Mouse (Mus musculus): ENCODE results near the gene Pym1. TPM values are rescaled to one million over a fixed set of nuclear protein-coding genes. Genes with fewer than 3 reads are reported as not detected.
"Not testable (repeated sequence)": the region's sequence is repeated elsewhere in the genome, so short reads cannot be mapped to it uniquely, and the experiment has no call there.

Pym1 gene
- polyA plus RNA-seq, 1 experiment from 2014 or later, result 41.3 TPM

DNA sequence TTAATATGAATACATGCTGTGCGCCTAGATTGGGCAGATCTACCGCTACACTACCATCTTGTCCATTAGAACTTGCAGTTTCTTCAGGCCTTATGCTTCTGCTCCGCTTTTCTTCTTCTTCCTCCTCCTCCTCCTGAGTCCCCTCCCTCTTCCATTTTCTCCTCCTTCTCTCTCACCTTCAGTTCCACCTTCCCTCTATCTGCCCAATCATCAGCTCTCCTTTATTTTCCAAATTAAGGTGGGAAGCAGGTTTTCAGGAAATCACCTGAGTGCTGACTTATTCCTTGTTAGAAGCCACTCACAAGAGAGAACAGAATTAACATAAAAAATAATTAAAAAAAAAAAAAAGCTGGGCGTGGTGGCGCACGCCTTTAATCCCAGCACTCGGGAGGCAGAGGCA is 36.4 kb upstream of the Pym1 start:
- ATAC-seq (ENCODE audit: low FRiP score, low TSS enrichment); H3K4me3 ChIP-seq (ENCODE audit: low read length): not testable (repeated sequence)
- 95% methylated on average over 7 of the region's 7 CpGs for WGBS

GRCm38 (mm10) chr10:128715559-128716537 is 31.8 kb upstream of the Pym1 start:
- Histone ChIP-seq H3K27me3 (ENCODE audit: control insufficient read depth, insufficient read depth, low read length) (no peaks in the 10 kb centered on the region), H3K36me3 (ENCODE audit: control insufficient read depth, insufficient read depth, low read length) (no peaks in the 10 kb centered on the region), H3K27ac (ENCODE audit: low read depth, low read length) (no peak overlapping the region), H3K9ac (ENCODE audit: low read depth, low read length) (no peak overlapping the region), H3K9me3 (ENCODE audit: control insufficient read depth, low read length) (no peaks in the 10 kb centered on the region), H3K4me1 (ENCODE audit: control insufficient read depth, insufficient read depth, low read length) (no peaks in the 10 kb centered on the region), H3K4me2 (replicated peaks; ENCODE audit: low read depth, low read length) (no peak overlapping the region), H3K4me3 (ENCODE audit: low read length) (no peak overlapping the region)
- no peak for ATAC-seq (ENCODE audit: low FRiP score, low TSS enrichment)
- WGBS, result 87% methylated on average over 19 of the region's 19 CpGs

More for the DNA sequence above, 36.4 kb upstream of the Pym1 start:
- H3K4me1 ChIP-seq (ENCODE audit: control insufficient read depth, insufficient read depth, low read length); H3K36me3 ChIP-seq (ENCODE audit: control insufficient read depth, insufficient read depth, low read length); H3K27me3 ChIP-seq (ENCODE audit: control insufficient read depth, insufficient read depth, low read length); H3K9me3 ChIP-seq (ENCODE audit: control insufficient read depth, low read length); H3K27ac ChIP-seq (ENCODE audit: low read depth, low read length); H3K4me2 ChIP-seq (replicated peaks; ENCODE audit: low read depth, low read length); H3K9ac ChIP-seq (ENCODE audit: low read depth, low read length): not testable (repeated sequence)

GRCm38 (mm10) chr10:128725466-128725865 is 22.2 kb upstream of the Pym1 start:
- not testable (repeated sequence) for H3K9me3 ChIP-seq (ENCODE audit: control insufficient read depth, low read length); H3K36me3 ChIP-seq (ENCODE audit: control insufficient read depth, insufficient read depth, low read length); H3K4me3 ChIP-seq (ENCODE audit: low read length); H3K27me3 ChIP-seq (ENCODE audit: control insufficient read depth, insufficient read depth, low read length); ATAC-seq (ENCODE audit: low FRiP score, low TSS enrichment); H3K27ac ChIP-seq (ENCODE audit: low read depth, low read length); H3K4me1 ChIP-seq (ENCODE audit: control insufficient read depth, insufficient read depth, low read length); H3K4me2 ChIP-seq (replicated peaks; ENCODE audit: low read depth, low read length); H3K9ac ChIP-seq (ENCODE audit: low read depth, low read length)
- 67% methylated on average over 3 of the region's 4 CpGs for WGBS

- H3K9me3 ChIP-seq (ENCODE audit: control insufficient read depth, low read length), result no peaks in the 10 kb centered on the region
- no peak overlapping the region for H3K9ac ChIP-seq (ENCODE audit: low read depth, low read length)
- no peak overlapping the region for H3K4me2 ChIP-seq (replicated peaks; ENCODE audit: low read depth, low read length)
- H3K4me3 ChIP-seq (ENCODE audit: low read length), result no peak overlapping the region
- ATAC-seq (ENCODE audit: low FRiP score, low TSS enrichment), result no peak
- H3K4me1 ChIP-seq (ENCODE audit: control insufficient read depth, insufficient read depth, low read length), result no peaks in the 10 kb centered on the region
- no peaks in the 10 kb centered on the region for H3K36me3 ChIP-seq (ENCODE audit: control insufficient read depth, insufficient read depth, low read length)
- no peak overlapping the region for H3K27ac ChIP-seq (ENCODE audit: low read depth, low read length)
- H3K27me3 ChIP-seq (ENCODE audit: control insufficient read depth, insufficient read depth, low read length), result no peaks in the 10 kb centered on the region
- 89% methylated on average over 5 of the region's 5 CpGs for WGBS
Measured at GRCm38 (mm10) chr10:128728059-128728458, 19.6 kb upstream of the Pym1 start.

- no peaks in the 10 kb centered on the region for H3K9me3 ChIP-seq (ENCODE audit: control insufficient read depth, low read length)
- H3K9ac ChIP-seq (ENCODE audit: low read depth, low read length), result no peak overlapping the region
- H3K4me3 ChIP-seq (ENCODE audit: low read length), result no peak overlapping the region
- no peak overlapping the region for H3K27ac ChIP-seq (ENCODE audit: low read depth, low read length)
- H3K36me3 ChIP-seq (ENCODE audit: control insufficient read depth, insufficient read depth, low read length), result no peaks in the 10 kb centered on the region
- WGBS, result 16% methylated on average over 10 of the region's 10 CpGs
- ATAC-seq (ENCODE audit: low FRiP score, low TSS enrichment), result peak; percentile 82
- H3K27me3 ChIP-seq (ENCODE audit: control insufficient read depth, insufficient read depth, low read length), result no peaks in the 10 kb centered on the region
- H3K4me2 ChIP-seq (replicated peaks; ENCODE audit: low read depth, low read length), result no peak overlapping the region; the same call in 1 of the 2 replicates
- H3K4me1 ChIP-seq (ENCODE audit: control insufficient read depth, insufficient read depth, low read length), result no peaks in the 10 kb centered on the region
Measured at GRCm38 (mm10) chr10:128731002-128731433, 16.7 kb upstream of the Pym1 start.

GRCm38 (mm10) chr10:128731992-128732391 is 15.7 kb upstream of the Pym1 start:
- H3K4me1 ChIP-seq (ENCODE audit: control insufficient read depth, insufficient read depth, low read length), result no peaks in the 10 kb centered on the region
- H3K9me3 ChIP-seq (ENCODE audit: control insufficient read depth, low read length), result no peaks in the 10 kb centered on the region
- no peak overlapping the region for H3K9ac ChIP-seq (ENCODE audit: low read depth, low read length)
- no peaks in the 10 kb centered on the region for H3K36me3 ChIP-seq (ENCODE audit: control insufficient read depth, insufficient read depth, low read length)
- H3K4me2 ChIP-seq (replicated peaks; ENCODE audit: low read depth, low read length), result no peak overlapping the region
- no peak overlapping the region for H3K27ac ChIP-seq (ENCODE audit: low read depth, low read length)
- no peak overlapping the region for H3K4me3 ChIP-seq (ENCODE audit: low read length)
- no peak for ATAC-seq (ENCODE audit: low FRiP score, low TSS enrichment)
- no peaks in the 10 kb centered on the region for H3K27me3 ChIP-seq (ENCODE audit: control insufficient read depth, insufficient read depth, low read length)

DNA sequence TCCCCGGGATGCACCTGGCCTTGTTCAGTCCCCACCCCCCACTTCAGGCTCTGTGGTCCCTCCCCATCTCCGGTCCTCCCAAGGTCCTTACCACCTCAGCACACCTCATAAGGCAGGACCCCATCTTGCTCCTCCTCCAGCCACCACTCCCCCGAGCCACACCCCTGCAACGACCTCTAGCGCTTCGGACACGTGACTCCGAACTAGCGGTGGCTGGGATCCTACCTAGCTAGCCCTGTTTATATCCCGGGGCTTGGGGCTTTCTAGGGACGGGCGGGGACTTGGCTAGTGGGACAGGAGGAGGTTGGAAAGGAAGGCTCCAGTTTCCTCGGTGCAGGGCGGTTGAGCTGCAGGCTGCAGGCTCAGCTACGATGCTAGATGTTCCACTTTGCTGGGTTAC is 10.3 kb upstream of the Pym1 start:
- peaks cover 8% of the 10 kb centered on the region; the same call in 1 of the 2 replicates for H3K27me3 ChIP-seq (ENCODE audit: control insufficient read depth, insufficient read depth, low read length)
- 3% methylated on average over 15 of the region's 15 CpGs for WGBS
- no peaks in the 10 kb centered on the region for H3K9me3 ChIP-seq (ENCODE audit: control insufficient read depth, low read length)
- peak overlapping the region; percentile 39 for H3K4me2 ChIP-seq (replicated peaks; ENCODE audit: low read depth, low read length)
- no peak overlapping the region for H3K27ac ChIP-seq (ENCODE audit: low read depth, low read length)
- H3K4me3 ChIP-seq (ENCODE audit: low read length), result peak overlapping the region; percentile 20
- no peaks in the 10 kb centered on the region for H3K4me1 ChIP-seq (ENCODE audit: control insufficient read depth, insufficient read depth, low read length)
- no peak overlapping the region for H3K9ac ChIP-seq (ENCODE audit: low read depth, low read length)
- peak; percentile 71 for ATAC-seq (ENCODE audit: low FRiP score, low TSS enrichment)
- no peaks in the 10 kb centered on the region for H3K36me3 ChIP-seq (ENCODE audit: control insufficient read depth, insufficient read depth, low read length)

- 71% methylated on average over 2 of the region's 2 CpGs for WGBS
- H3K9ac ChIP-seq (ENCODE audit: low read depth, low read length), result no peak overlapping the region
- H3K4me3 ChIP-seq (ENCODE audit: low read length), result no peak overlapping the region
- H3K27ac ChIP-seq (ENCODE audit: low read depth, low read length), result no peak overlapping the region
- H3K36me3 ChIP-seq (ENCODE audit: control insufficient read depth, insufficient read depth, low read length), result no peaks in the 10 kb centered on the region
- peaks cover 9% of the 10 kb centered on the region; the same call in 1 of the 2 replicates for H3K4me1 ChIP-seq (ENCODE audit: control insufficient read depth, insufficient read depth, low read length)
- no peak for ATAC-seq (ENCODE audit: low FRiP score, low TSS enrichment)
- no peak overlapping the region for H3K4me2 ChIP-seq (replicated peaks; ENCODE audit: low read depth, low read length)
- H3K9me3 ChIP-seq (ENCODE audit: control insufficient read depth, low read length), result no peaks in the 10 kb centered on the region
- H3K27me3 ChIP-seq (ENCODE audit: control insufficient read depth, insufficient read depth, low read length), result peaks cover 12% of the 10 kb centered on the region; the same call in 1 of the 2 replicates
Measured at GRCm38 (mm10) chr10:128740296-128740695, 7.4 kb upstream of the Pym1 start.

DNA sequence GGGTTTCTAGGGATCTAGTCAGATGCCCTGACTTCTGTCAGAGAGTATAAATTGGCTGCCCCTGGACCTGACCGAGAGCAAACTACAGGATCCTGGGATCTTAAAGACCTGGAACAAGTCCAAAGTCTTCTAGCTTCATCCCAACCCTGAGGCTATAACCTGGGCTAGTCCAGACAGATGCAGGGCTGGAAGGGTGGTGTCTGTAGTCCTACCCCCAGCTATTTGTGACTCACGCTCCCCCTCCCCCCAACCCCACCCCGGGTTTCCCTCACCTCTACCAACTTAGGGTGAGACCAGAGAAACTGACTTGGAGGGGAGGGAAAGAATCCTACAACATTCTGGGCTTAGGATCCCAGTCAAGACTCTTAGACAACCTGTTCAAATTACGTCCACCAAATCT is 5.1 kb upstream of the Pym1 start:
- no peaks in the 10 kb centered on the region for H3K9me3 ChIP-seq (ENCODE audit: control insufficient read depth, low read length)
- H3K4me1 ChIP-seq (ENCODE audit: control insufficient read depth, insufficient read depth, low read length), result peaks cover 11% of the 10 kb centered on the region; the same call in 1 of the 2 replicates
- no peaks in the 10 kb centered on the region for H3K36me3 ChIP-seq (ENCODE audit: control insufficient read depth, insufficient read depth, low read length)
- H3K27me3 ChIP-seq (ENCODE audit: control insufficient read depth, insufficient read depth, low read length), result peaks cover 12% of the 10 kb centered on the region; the same call in 1 of the 2 replicates
- no peak overlapping the region for H3K9ac ChIP-seq (ENCODE audit: low read depth, low read length)
- H3K4me2 ChIP-seq (replicated peaks; ENCODE audit: low read depth, low read length), result peak overlapping the region; percentile 95
- 32% methylated on average over 4 of the region's 4 CpGs for WGBS
- H3K4me3 ChIP-seq (ENCODE audit: low read length), result peak overlapping the region; percentile 57; the same call in 1 of the 2 replicates
- H3K27ac ChIP-seq (ENCODE audit: low read depth, low read length), result no peak overlapping the region
- no peak for ATAC-seq (ENCODE audit: low FRiP score, low TSS enrichment)
